Mouse (Mus musculus): ENCODE data around the gene Ankrd44. TPM values are rescaled to one million over a fixed set of nuclear protein-coding genes. Genes with fewer than 3 reads are reported as not detected.
"Not testable (repeated sequence)": the region's sequence is repeated elsewhere in the genome, so short reads cannot be mapped to it uniquely, and the experiment has no call there.

The Ankrd44 gene
- total RNA-seq (2015) = 106 and 110 TPM in 2 replicates
- total RNA-seq (2017) = 69.3 and 69.8 TPM in 2 replicates

- peak; percentile 72 for ATAC-seq (replicated peaks; ENCODE audit: poor library complexity)
Observed at GRCm38 (mm10) chr1:54925971-54926771, at the start of gene Ankrd44. TSS of gene Ankrd44 (minus strand) at chr1:54926387.

- no peak for ATAC-seq (replicated peaks; ENCODE audit: poor library complexity)
Observed at GRCm38 (mm10) chr1:54971687-54972404, 45.7 kb upstream of the Ankrd44 start.

- no peak for ATAC-seq (replicated peaks; ENCODE audit: poor library complexity)
Observed at GRCm38 (mm10) chr1:54966858-54967257, 40.7 kb upstream of the Ankrd44 start.

GRCm38 (mm10) chr1:54965159-54965995, 39.2 kb upstream of the Ankrd44 start:
- no peak for ATAC-seq (replicated peaks; ENCODE audit: poor library complexity)

- ATAC-seq (replicated peaks; ENCODE audit: poor library complexity) = no peak
Observed at GRCm38 (mm10) chr1:54961724-54962123, 35.5 kb upstream of the Ankrd44 start.

- no peak for ATAC-seq (replicated peaks; ENCODE audit: poor library complexity)
Observed at GRCm38 (mm10) chr1:54960613-54961165, 34.5 kb upstream of the Ankrd44 start.

- 0 out of 2 replicates have a peak, but pooled peaks have one; percentile 57 for ATAC-seq (replicated peaks; ENCODE audit: poor library complexity)
Observed at GRCm38 (mm10) chr1:54958525-54958924, 32.3 kb upstream of the Ankrd44 start.

GRCm38 (mm10) chr1:54956995-54957394, 30.8 kb upstream of the Ankrd44 start:
- not testable (repeated sequence) for ATAC-seq (replicated peaks; ENCODE audit: poor library complexity)

- ATAC-seq (replicated peaks; ENCODE audit: poor library complexity) = peak; percentile 50; the same call in 1 of the 2 replicates
Observed at GRCm38 (mm10) chr1:54954856-54955255, 28.7 kb upstream of the Ankrd44 start.

- ATAC-seq (replicated peaks; ENCODE audit: poor library complexity) = peak; percentile 50
Observed at GRCm38 (mm10) chr1:54944648-54945047, 18.5 kb upstream of the Ankrd44 start.

- ATAC-seq (replicated peaks; ENCODE audit: poor library complexity) = no peak
Observed at GRCm38 (mm10) chr1:54935466-54935865, 9.3 kb upstream of the Ankrd44 start.

GRCm38 (mm10) chr1:54934911-54935310, 8.7 kb upstream of the Ankrd44 start:
- ATAC-seq (replicated peaks; ENCODE audit: poor library complexity) = peak; percentile 79

GRCm38 (mm10) chr1:54933646-54934045, 7.5 kb upstream of the Ankrd44 start:
- ATAC-seq (replicated peaks; ENCODE audit: poor library complexity) = no peak

- no peak for ATAC-seq (replicated peaks; ENCODE audit: poor library complexity)
Observed at GRCm38 (mm10) chr1:54932456-54933115, 6.4 kb upstream of the Ankrd44 start.

- ATAC-seq (replicated peaks; ENCODE audit: poor library complexity) = no peak
Observed at GRCm38 (mm10) chr1:54931231-54931630, 5.0 kb upstream of the Ankrd44 start.

GRCm38 (mm10) chr1:54930670-54931200, 4.5 kb upstream of the Ankrd44 start:
- ATAC-seq (replicated peaks; ENCODE audit: poor library complexity) = no peak

GRCm38 (mm10) chr1:54925451-54925934, 694 bp downstream of the Ankrd44 start:
- ATAC-seq (replicated peaks; ENCODE audit: poor library complexity) = peak; percentile 56

GRCm38 (mm10) chr1:54924760-54925159, 1.4 kb downstream of the Ankrd44 start:
- ATAC-seq (replicated peaks; ENCODE audit: poor library complexity) = no peak

GRCm38 (mm10) chr1:54924309-54924685, 1.9 kb downstream of the Ankrd44 start:
- no peak for ATAC-seq (replicated peaks; ENCODE audit: poor library complexity)

Data from megakaryocyte progenitor cell, adult 5-6 weeks (primary cell).